In genomic region chr12:4592541-4593165, GRCm38 (mm10) we compare ENCODE assay signal across 8 mouse cellular contexts. TPM values are rescaled to one million over a fixed set of nuclear protein-coding genes. Genes with fewer than 3 reads are reported as not detected.
DNase-seq lines count a peak whose midpoint lies in the region; ATAC-seq and TF ChIP-seq lines count a peak whose summit lies in the region.

Gene Itsn2 (plus strand): TSS chr12:4592638.
Gene Gm3625 (minus strand): TSS chr12:4592927.

- TF ChIP-seq POLR2A in cortical plate, adult 2 months (IDR thresholded peaks at IDR 0.05; ENCODE audit: extremely low read depth, insufficient read depth, low read length) = no peak

- intact Hi-C loops in left cerebral cortex, postnatal 14 days (cut with DNase I) = loop anchor here (10.0 kb wide), 1 partner anchor 312 kb away; the partner anchor contains the start of gene Ubxn2a

- DNase-seq in adrenal gland, adult (ENCODE audit: inconsistent age in 2 of 2, low spot score in 1 of 2) = peak; percentile 86 to 94
- DNase-seq in gastrocnemius, postnatal 10 days = peak; percentile 77
- peak; percentile 84 for DNase-seq in induced T-regulatory cell, adult 2 months (ENCODE audit: low read depth)
- DNase-seq in left cerebral cortex, postnatal 14 days (ENCODE audit: low spot score in 2 of 2) = peak; percentile 47 to 67
- DNase-seq in right cerebral cortex, postnatal 10 days (ENCODE audit: low spot score in 2 of 2) = peak; percentile 73
- DNase-seq in urinary bladder, postnatal 4 days (ENCODE audit: low spot score in 2 of 2) = peak; percentile 65 to 68

- peak; percentile 62 for ATAC-seq in megakaryocyte progenitor cell, adult 5-6 weeks (replicated peaks; ENCODE audit: poor library complexity)

- TF ChIP-seq CTCF in cortical plate, adult 2 months (IDR thresholded peaks at IDR 0.05; ENCODE audit: extremely low read depth, insufficient read depth, low read length) = no peak

- peak within 1 kb of the TSS; percentile 59 for H3K4me3 ChIP-seq in cortical plate, adult 2 months (ENCODE audit: insufficient read depth, low read length)

- H3K4me1 ChIP-seq in cortical plate, adult 2 months (ENCODE audit: control insufficient read depth, insufficient read depth, low read length) = peaks cover 9% of the 10 kb centered on the region

- peak within 1 kb of the TSS; percentile 91 for H3K27ac ChIP-seq in cortical plate, adult 2 months (ENCODE audit: insufficient read depth, low read length)

RNA-seq across cellular contexts. Expression of gene Itsn2, which starts in this region (rescaled TPM):
- 42.4 and 46.9 TPM in 2 replicates for polyA plus RNA-seq in cortical plate, adult 2 months (2012; rRNA removed)
- 10 to 100 TPM; 24.5 to 33.2 TPM for total RNA-seq in gastrocnemius, postnatal 10 days (2021)
- 10 to 100 TPM; 61.4 to 64.2 TPM for total RNA-seq in left cerebral cortex, postnatal 14 days (2021)
- total RNA-seq in megakaryocyte progenitor cell, adult 5-6 weeks (2015) = 78.3 and 94.5 TPM in 2 replicates
- 123 and 143 TPM in 2 replicates for total RNA-seq in megakaryocyte progenitor cell, adult 5-6 weeks (2017)

RNA-seq across cellular contexts. Expression of gene Gm3625, which starts in this region (rescaled TPM):
- not detected in 2 replicates for polyA plus RNA-seq in cortical plate, adult 2 months (2012; rRNA removed)
- not detected for total RNA-seq in gastrocnemius, postnatal 10 days (2021)
- not detected for total RNA-seq in left cerebral cortex, postnatal 14 days (2021)
- not detected in 2 replicates for total RNA-seq in megakaryocyte progenitor cell, adult 5-6 weeks (2015)
- not detected in 2 replicates for total RNA-seq in megakaryocyte progenitor cell, adult 5-6 weeks (2017)

Comparison
In these comparisons a context has a peak if more than half of its experiments do, and no peak if none do; other contexts are left out.
1. Peak in every context shown above with its lines: DNase-seq, ATAC-seq, H3K4me3 ChIP-seq and H3K27ac ChIP-seq.